Mouse (Mus musculus) hindbrain, embryonic 14.5 days (tissue): ENCODE data around the gene Mctp2. TPM values are rescaled to one million over a fixed set of nuclear protein-coding genes. Genes with fewer than 3 reads are reported as not detected.

Experiments used
- ATAC-seq: fragments of 200-750 bp; cut with Nextera tagmentation; 2 replicates; pipeline ENCODE4 v1.8.0; 2017; ENCODE audit warnings: moderate number of reproducible peaks, mild to moderate bottlenecking, moderate TSS enrichment, moderate library complexity; ENCODE audit not compliant: low FRiP score
- DNase-seq: peaks from one replicate; pipeline ENCODE4 v3.0.0-alpha.2; 2015; ENCODE audit warnings: low spot score
- H3K27ac ChIP-seq: fragments of 300-500 bp; sonication (generic); 2 replicates; pipeline ENCODE4 v1.5.1; 2014; ENCODE audit warnings: mild to moderate bottlenecking, moderate library complexity
- H3K27me3 ChIP-seq: fragments of 300-500 bp; sonication (generic); 2 replicates; pipeline ENCODE4 v1.6.1; 2014; ENCODE audit warnings: mild to moderate bottlenecking, low read length, mixed read lengths; ENCODE audit not compliant: control insufficient read depth, insufficient read depth
- H3K36me3 ChIP-seq: fragments of 300-500 bp; sonication (generic); replicated peaks from 2 replicates; pipeline ENCODE4 v1.6.1; 2014; ENCODE audit not compliant: control insufficient read depth, insufficient read depth
- H3K4me1 ChIP-seq: fragments of 300-500 bp; sonication (generic); replicated peaks from 2 replicates; pipeline ENCODE4 v1.6.1; 2014; ENCODE audit warnings: antibody characterized with exemption, low read length, mixed read lengths; ENCODE audit not compliant: control insufficient read depth, insufficient read depth
- H3K4me2 ChIP-seq: fragments of 300-500 bp; sonication (generic); replicated peaks from 2 replicates; pipeline ENCODE4 v1.6.1; 2014; ENCODE audit warnings: mild to moderate bottlenecking, moderate library complexity
- H3K4me3 ChIP-seq: fragments of 300-500 bp; sonication (generic); replicated peaks from 2 replicates; pipeline ENCODE4 v1.5.1; 2014; ENCODE audit warnings: mild to moderate bottlenecking, low read length
- H3K9ac ChIP-seq: fragments of 300-500 bp; sonication (generic); 2 replicates; pipeline ENCODE4 v1.6.1; 2014
- H3K9me3 ChIP-seq: fragments of 300-500 bp; sonication (generic); 2 replicates; pipeline ENCODE4 v1.6.1; 2016; ENCODE audit warnings: low read length; ENCODE audit not compliant: control insufficient read depth
- WGBS: fragments of 180-500 bp; shearing (Covaris S2); extraction: QIAGEN DNeasy Blood & Tissue Kit; methylation state at CpG from one replicate; pipeline ENCODE4 v1.1.7; 2014; 5-methylcytosine and 5-hydroxymethylcytosine counted together
- polyA plus RNA-seq: library from polyadenylated mRNA; unstranded; fragments of >200 nt; fragmentation: Nextera tagmentation; extraction: Ambion mirVana; gene quantifications from 2 replicates; pipeline ENCODE4 v1.2.1, GENCODE M21; 2014

Mctp2 gene
- polyA plus RNA-seq, 1 experiment from 2014 or later = 0.74 TPM

DNA sequence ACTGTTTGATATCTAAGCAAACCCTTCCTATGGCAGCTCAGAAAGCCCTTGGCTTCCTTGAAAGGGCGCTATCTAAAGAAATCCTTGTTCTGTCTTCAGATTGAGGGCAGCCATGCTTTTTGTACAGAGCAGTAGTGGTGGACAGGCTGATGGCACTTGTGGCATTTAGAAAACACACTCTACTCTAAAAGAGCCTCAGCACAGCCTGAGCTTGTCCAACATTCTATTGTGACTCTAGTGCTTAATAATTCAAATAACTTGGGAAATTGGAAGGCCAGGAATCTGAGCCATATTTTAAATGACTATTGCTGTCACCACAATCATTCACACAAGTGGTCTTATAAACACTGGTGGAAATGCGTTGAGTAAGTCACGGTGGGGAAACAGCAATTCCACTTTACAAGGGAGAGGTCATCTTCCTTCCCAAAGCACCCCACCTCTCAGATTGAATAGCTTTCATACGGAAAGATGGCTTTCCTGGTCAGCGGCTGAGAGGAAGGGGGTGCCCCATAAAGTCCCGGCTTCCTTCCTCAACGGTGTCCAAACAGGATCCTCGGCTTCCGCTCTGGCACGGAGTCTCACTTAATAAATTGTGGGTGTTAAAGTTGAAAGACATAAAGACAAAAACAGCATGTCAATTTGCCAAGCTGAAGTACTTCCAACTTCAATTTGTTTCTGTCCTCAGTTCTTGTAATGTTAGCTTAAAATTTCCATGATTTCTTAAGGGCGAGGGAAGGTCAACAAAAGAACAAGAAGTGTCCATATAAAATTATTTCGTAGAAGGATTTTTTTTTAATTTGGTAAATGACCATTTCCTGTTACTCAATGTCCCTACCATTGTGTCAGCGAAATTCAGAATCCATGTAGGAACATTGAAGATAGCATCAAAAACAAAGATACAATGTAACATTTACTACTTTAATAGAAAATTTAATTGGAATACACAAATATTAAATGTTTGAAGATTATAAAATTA lies 140.4 kb downstream of the Mctp2 start:
- 87% methylated on average over 13 of the region's 13 CpGs for WGBS
- no peaks in the 10 kb centered on the region for H3K4me1 ChIP-seq
- DNase-seq (no peak), ATAC-seq (no peak)
- H3K36me3 ChIP-seq = no peaks in the 10 kb centered on the region
- no peaks in the 10 kb centered on the region for H3K27me3 ChIP-seq
- H3K4me2 ChIP-seq = no peak overlapping the region
- H3K4me3 ChIP-seq = no peak overlapping the region
- no peak overlapping the region for H3K9ac ChIP-seq
- H3K27ac ChIP-seq = no peak overlapping the region
- no peaks in the 10 kb centered on the region for H3K9me3 ChIP-seq

GRCm38 (mm10) chr7:72162256-72162655 lies 144.2 kb downstream of the Mctp2 start:
- no peaks in the 10 kb centered on the region for H3K27me3 ChIP-seq
- WGBS = 9% methylated on average over 1 of the region's 1 CpGs

DNA sequence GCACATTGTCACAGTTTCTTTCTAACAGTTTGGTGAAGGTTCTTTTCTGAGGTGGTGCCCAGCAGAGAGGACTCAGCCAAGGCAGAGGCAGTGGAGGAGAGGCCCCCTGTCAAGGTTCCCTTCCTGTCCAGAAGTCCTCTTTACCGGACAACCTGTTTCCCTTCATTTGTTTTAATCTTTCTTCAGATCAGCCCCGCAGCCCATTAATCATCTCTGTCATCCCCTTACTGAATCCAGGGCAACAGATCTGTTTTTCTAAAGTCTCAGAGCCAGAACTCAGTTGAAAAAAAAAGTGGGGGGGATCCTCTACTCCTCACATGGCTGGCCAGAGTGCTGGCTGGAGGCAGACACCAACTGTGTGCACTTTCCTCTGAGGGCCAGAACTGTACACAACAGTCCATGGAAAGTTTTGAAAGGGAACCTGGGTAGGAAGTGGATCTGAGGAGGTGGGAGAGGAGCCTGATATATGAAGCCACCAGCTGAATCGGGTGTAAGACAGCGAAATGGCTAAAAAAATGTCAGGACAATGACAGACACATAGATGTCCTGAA lies 146.8 kb downstream of the Mctp2 start:
- no peak overlapping the region for H3K9ac ChIP-seq
- no peak overlapping the region for H3K4me3 ChIP-seq
- H3K4me1 ChIP-seq = no peaks in the 10 kb centered on the region
- no peak overlapping the region for H3K27ac ChIP-seq
- H3K36me3 ChIP-seq = no peaks in the 10 kb centered on the region
- no peaks in the 10 kb centered on the region for H3K27me3 ChIP-seq
- no peak for ATAC-seq
- DNase-seq = no peak
- H3K4me2 ChIP-seq = no peak overlapping the region
- WGBS = 70% methylated on average over 4 of the region's 4 CpGs
- H3K9me3 ChIP-seq = no peaks in the 10 kb centered on the region

More at GRCm38 (mm10) chr7:72162256-72162655, 144.2 kb downstream of the Mctp2 start:
- H3K9me3 ChIP-seq = no peaks in the 10 kb centered on the region
- no peak overlapping the region for H3K9ac ChIP-seq
- no peak for DNase-seq
- no peaks in the 10 kb centered on the region for H3K36me3 ChIP-seq
- no peak overlapping the region for H3K4me2 ChIP-seq
- no peaks in the 10 kb centered on the region for H3K4me1 ChIP-seq
- no peak overlapping the region for H3K4me3 ChIP-seq
- H3K27ac ChIP-seq = no peak overlapping the region
- ATAC-seq = no peak

GRCm38 (mm10) chr7:72150799-72151708 lies 155.4 kb downstream of the Mctp2 start:
- Histone ChIP-seq H3K9ac (no peak overlapping the region), H3K4me2 (no peak overlapping the region), H3K27me3 (no peaks in the 10 kb centered on the region), H3K36me3 (no peaks in the 10 kb centered on the region), H3K27ac (no peak overlapping the region), H3K4me1 (0 out of 2 replicates have a peak, but pooled peaks cover 2% of the 10 kb centered on the region), H3K9me3 (no peaks in the 10 kb centered on the region), H3K4me3 (no peak overlapping the region)
- ATAC-seq = no peak
- DNase-seq = no peak
- WGBS = 41% methylated on average over 7 of the region's 7 CpGs

DNA sequence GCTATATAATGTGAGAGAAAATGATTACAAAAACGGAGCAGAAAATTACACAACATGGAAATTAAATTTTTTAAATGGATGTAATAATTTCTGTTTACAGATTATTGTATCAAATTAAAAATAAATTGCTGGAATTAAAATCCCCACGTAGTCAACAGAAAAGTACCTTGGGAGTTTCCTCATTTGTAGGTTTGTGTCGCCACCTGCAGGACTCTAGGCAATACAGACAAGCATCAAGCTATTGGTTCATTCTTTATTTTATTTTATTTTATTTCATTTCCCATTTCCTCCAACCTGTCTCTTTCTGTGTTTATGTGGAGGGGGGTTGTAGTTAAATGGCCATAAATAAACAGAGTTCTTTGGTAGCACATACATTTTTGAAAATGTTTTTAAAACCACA lies 157.3 kb downstream of the Mctp2 start:
- Histone ChIP-seq H3K36me3 (no peaks in the 10 kb centered on the region), H3K4me2 (no peak overlapping the region), H3K27ac (no peak overlapping the region), H3K27me3 (no peaks in the 10 kb centered on the region), H3K9ac (no peak overlapping the region), H3K4me3 (no peak overlapping the region), H3K9me3 (no peaks in the 10 kb centered on the region), H3K4me1 (0 out of 2 replicates have a peak, but pooled peaks cover 2% of the 10 kb centered on the region)
- DNase-seq (peak; percentile 80), ATAC-seq (no peak)
- 13% methylated on average over 3 of the region's 3 CpGs for WGBS

DNA sequence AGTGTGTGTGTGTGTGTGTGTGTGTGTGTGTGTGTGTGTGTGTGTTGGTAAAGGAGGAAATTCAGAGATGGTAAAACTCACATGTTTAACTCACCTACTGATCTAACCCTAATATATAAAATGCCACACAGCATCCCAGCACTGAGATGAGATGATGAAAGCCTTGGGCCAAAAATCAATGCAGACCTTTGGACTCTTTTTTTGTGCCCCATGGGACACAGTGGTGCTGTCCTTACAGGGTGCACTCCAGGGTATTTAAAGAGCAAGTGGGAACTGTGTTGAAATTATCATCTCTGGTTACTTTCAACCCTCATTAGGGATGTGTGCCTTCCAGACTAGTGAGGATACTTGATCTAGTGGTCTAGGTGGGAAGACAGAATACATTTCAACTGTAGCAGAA lies 159.6 kb downstream of the Mctp2 start:
- DNase-seq (no peak), ATAC-seq (no peak)
- Histone ChIP-seq H3K27ac (no peak overlapping the region), H3K9ac (no peak overlapping the region), H3K9me3 (no peaks in the 10 kb centered on the region), H3K4me1 (0 out of 2 replicates have a peak, but pooled peaks cover 2% of the 10 kb centered on the region), H3K4me2 (no peak overlapping the region), H3K36me3 (no peaks in the 10 kb centered on the region), H3K4me3 (no peak overlapping the region), H3K27me3 (no peaks in the 10 kb centered on the region)

GRCm38 (mm10) chr7:72145726-72146520 lies 160.5 kb downstream of the Mctp2 start:
- H3K9ac ChIP-seq = no peak overlapping the region
- H3K36me3 ChIP-seq = no peaks in the 10 kb centered on the region
- ATAC-seq = no peak
- H3K4me2 ChIP-seq = no peak overlapping the region
- 66% methylated on average over 17 of the region's 17 CpGs for WGBS
- no peaks in the 10 kb centered on the region for H3K27me3 ChIP-seq
- H3K4me3 ChIP-seq = no peak overlapping the region
- H3K4me1 ChIP-seq = 0 out of 2 replicates have a peak, but pooled peaks cover 2% of the 10 kb centered on the region
- no peaks in the 10 kb centered on the region for H3K9me3 ChIP-seq
- H3K27ac ChIP-seq = no peak overlapping the region
- no peak for DNase-seq

DNA sequence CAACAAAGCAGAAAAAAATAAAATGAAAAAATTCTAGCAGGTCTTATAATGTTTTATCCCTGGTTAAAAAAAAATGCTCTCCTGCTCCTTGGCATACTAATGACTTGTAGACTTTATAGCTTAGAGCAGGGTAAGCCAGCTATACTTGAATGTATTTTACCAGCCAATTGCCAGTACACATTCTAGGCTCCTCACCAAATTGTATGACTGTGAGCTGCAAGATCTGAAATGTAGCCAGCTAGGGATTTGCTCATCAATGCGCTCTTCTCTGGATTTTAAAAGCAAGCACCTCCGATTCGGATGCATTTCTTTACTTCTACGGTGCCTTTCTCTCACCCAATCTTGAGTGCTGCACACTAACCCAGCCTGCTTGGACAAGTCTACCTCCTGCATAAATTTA lies 167.7 kb downstream of the Mctp2 start:
- ATAC-seq (no peak), DNase-seq (no peak)
- Histone ChIP-seq H3K4me2 (no peak overlapping the region), H3K27me3 (no peaks in the 10 kb centered on the region), H3K9me3 (no peaks in the 10 kb centered on the region), H3K4me3 (no peak overlapping the region), H3K9ac (no peak overlapping the region), H3K27ac (no peak overlapping the region), H3K4me1 (no peaks in the 10 kb centered on the region), H3K36me3 (no peaks in the 10 kb centered on the region)
- WGBS = 97% methylated on average over 4 of the region's 4 CpGs
